Mouse (Mus musculus): Measurements from ENCODE around the gene Flt1.

DNA sequence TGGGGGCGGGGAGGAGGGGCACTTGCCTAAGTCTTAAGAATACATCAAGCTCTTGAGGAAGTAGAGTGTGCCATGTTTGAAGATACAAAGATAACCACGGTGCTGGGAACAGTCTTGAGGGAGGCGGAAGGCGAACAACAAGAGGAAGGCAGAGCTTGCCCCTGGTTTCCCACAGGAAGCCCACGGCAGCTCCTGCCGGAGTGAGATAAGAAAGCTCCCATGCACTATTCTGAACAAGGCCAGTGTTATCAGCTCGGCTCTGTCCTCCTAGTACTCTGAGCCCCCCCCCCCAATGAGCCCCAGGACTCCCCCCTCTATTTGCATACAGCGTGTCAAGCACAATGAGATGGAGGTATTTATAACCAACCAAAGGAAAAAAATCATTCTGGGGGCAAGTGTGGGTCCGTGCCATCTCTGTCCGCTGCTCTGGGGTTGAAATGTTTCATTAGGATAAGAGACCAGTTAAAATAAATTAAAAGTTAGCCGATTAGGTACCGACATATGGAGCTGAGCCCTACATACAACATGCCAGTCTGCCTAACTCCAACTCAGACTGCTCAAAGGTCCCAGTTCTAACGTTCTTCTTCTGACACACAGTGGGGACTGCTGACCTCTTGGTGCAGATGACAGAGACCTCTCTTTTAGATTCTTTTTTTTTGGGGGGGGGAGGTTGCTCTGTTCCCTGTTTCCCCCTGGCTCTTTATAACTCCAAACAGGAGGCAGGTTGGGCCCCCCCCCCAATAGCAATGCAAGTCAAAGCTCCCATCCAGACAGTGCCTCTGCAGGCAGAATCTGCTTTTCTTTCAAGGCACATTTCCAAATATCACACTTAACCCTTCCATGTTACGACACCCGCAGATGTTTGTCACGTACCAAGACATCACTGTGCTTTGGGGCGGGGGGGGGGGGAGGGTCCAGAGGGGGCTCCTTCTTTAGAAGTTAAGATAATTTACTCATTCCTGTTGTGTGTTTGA lies 67.6 kb downstream of the Flt1 start:
- TF ChIP-seq CTCF (IDR thresholded peaks at IDR 0.05; ENCODE audit: low read depth, low read length) (no peak), POLR2A (IDR thresholded peaks at IDR 0.05; ENCODE audit: insufficient read depth, low read length) (no peak), EP300 (IDR thresholded peaks at IDR 0.05; ENCODE audit: insufficient read depth, low read depth, low read length) (no peak)
